Mouse (Mus musculus): ENCODE data around the gene Dock9.
"Not testable (repeated sequence)": the region's sequence is repeated elsewhere in the genome, so short reads cannot be mapped to it uniquely, and the experiment has no call there.

Gene Dock9

GRCm38 (mm10) chr14:121660167-121660894, 137.3 kb downstream of the Dock9 start:
- DNase-seq (ENCODE audit: low spot score), result no peak

GRCm38 (mm10) chr14:121659061-121659824, 138.4 kb downstream of the Dock9 start:
- DNase-seq (ENCODE audit: low spot score), result no peak

GRCm38 (mm10) chr14:121658537-121658936, 139.1 kb downstream of the Dock9 start:
- DNase-seq (ENCODE audit: low spot score), result no peak

- DNase-seq (ENCODE audit: low spot score), result no peak
Observed at GRCm38 (mm10) chr14:121657633-121658032, 140.0 kb downstream of the Dock9 start.

DNA sequence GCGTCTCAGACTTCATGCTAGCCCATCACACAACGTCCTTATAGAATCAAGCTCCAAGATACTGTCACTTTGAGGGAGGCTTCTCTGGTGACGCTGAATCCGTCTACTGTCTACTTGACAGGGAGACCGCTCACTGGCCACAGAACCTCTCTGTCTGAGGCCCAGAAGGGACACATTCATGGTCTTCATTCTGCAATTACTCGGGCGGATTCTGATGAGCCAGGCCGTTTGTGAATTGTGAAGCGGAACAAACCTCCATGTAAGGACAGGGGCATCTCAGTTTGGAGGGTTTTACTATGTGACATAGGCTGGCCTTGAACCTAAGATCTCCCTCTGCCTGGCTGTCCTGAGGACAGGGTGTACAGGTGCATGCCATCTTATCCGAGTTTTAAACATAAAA, 140.7 kb downstream of the Dock9 start:
- DNase-seq (ENCODE audit: low spot score), result no peak

- DNase-seq (ENCODE audit: low spot score), result no peak
Observed at GRCm38 (mm10) chr14:121654977-121655376, 142.7 kb downstream of the Dock9 start.

DNA sequence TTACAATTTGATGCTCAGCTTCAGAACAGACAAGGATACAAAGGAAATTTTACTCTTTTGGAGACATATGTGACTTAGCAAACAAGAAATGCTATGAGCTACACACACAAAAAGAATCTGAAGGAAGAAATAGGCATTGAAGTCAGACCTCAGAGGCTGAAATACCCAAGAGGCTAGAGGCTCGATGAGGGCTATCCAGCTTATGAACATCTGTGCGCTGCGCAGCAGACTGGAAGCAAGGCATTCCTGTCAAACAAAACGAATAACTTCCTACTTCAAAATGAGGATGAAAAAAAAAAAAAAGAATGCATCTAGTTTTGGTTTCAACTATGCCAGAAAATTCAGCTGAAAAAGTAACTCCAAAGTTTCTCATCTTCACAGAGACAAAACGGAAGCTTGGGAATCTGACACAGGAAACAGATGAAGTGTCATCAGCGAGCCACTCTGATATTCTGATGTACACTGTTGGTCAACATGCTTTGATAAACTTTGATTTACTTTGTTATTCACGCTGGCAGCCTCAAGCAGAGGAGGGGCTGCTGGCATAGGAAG, 143.1 kb downstream of the Dock9 start:
- no peak for DNase-seq (ENCODE audit: low spot score)

DNA sequence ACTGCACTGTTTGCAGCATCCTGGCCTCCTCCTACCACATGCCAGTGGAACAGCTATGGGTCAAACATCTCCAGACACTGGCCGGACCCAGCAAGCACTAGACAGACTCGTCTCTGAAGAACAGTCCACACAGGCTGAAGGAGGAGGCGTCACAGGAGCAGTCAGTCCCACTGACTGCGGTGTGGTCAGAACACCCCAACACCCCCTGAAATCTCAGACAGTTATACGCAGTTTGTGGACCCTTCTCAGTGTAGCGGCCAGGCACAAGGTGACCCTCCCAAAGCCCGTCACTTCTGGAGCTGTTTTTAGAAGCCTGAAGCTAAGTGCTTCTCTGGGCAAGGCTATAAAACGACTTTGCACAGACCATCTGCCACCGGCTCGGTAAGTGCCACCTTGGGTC, 143.9 kb downstream of the Dock9 start:
- DNase-seq (ENCODE audit: low spot score), result no peak

- no peak for DNase-seq (ENCODE audit: low spot score)
Observed at GRCm38 (mm10) chr14:121653241-121653640, 144.4 kb downstream of the Dock9 start.

GRCm38 (mm10) chr14:121648581-121649060, 149.0 kb downstream of the Dock9 start:
- DNase-seq (ENCODE audit: low spot score), result no peak

DNA sequence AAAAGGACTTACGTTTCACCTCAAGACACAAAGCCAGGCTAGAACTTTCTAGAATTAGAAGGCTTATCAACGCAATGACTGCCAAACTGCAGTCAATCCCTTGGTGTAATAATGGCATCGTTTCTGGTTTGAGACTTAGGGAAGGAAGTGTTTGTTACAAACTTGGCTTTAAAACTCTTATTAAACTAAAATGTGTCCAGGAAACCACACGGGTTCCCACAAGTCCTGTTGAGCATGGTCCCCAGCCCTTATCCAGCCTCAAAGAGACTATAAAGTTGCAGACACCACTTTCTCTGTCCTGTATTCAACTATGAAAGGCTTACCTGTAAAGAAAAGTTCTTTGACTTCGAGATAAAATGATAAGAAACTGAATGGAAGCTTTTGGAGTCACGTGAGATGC, 149.9 kb downstream of the Dock9 start:
- no peak for DNase-seq (ENCODE audit: low spot score)

- DNase-seq (ENCODE audit: low spot score), result no peak
Observed at GRCm38 (mm10) chr14:121646617-121647016, 151.0 kb downstream of the Dock9 start.

- DNase-seq (ENCODE audit: low spot score), result no peak
Observed at GRCm38 (mm10) chr14:121644302-121644701, 153.3 kb downstream of the Dock9 start.

GRCm38 (mm10) chr14:121641271-121641670, 156.4 kb downstream of the Dock9 start:
- DNase-seq (ENCODE audit: low spot score), result no peak

GRCm38 (mm10) chr14:121636935-121637510, 160.6 kb downstream of the Dock9 start:
- no peak for DNase-seq (ENCODE audit: low spot score)

DNA sequence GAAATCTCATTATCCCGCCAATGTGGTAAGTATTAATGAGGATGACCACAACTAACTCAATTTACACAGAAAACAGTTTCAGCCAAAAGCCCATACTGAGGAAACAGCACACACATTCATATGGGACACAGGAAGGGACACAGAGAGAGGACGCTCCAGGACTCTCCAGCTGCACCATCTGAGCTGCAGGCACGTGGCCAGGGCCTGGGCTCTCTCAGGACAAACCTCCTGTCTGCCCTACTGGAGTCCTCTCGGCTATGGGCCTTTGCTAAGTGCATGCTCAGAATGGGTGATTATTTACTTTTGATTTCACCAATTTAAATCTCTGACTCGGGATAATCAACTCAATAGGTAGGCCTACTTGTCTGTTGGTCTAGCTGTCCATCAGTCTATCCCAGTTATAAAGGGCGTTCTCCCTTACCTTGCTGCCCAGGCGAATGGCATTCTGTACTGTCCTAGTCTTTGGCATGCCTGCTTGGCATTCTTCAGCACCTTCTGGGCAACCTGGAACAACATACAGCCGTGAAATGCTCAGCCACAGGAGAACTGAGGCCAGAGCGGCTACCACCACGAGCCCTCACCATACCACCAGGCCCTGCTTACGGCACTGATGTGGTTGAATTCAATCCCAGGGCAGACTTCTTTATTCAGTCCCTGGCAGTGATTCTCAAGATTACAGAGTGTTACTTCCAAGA, 162.8 kb downstream of the Dock9 start:
- DNase-seq (ENCODE audit: low spot score), result no peak

- no peak for DNase-seq (ENCODE audit: low spot score)
Observed at GRCm38 (mm10) chr14:121634093-121634735, 163.4 kb downstream of the Dock9 start.

- no peak for DNase-seq (ENCODE audit: low spot score)
Observed at GRCm38 (mm10) chr14:121631934-121632333, 165.7 kb downstream of the Dock9 start.

GRCm38 (mm10) chr14:121626741-121627140, 170.9 kb downstream of the Dock9 start:
- no peak for DNase-seq (ENCODE audit: low spot score)

DNA sequence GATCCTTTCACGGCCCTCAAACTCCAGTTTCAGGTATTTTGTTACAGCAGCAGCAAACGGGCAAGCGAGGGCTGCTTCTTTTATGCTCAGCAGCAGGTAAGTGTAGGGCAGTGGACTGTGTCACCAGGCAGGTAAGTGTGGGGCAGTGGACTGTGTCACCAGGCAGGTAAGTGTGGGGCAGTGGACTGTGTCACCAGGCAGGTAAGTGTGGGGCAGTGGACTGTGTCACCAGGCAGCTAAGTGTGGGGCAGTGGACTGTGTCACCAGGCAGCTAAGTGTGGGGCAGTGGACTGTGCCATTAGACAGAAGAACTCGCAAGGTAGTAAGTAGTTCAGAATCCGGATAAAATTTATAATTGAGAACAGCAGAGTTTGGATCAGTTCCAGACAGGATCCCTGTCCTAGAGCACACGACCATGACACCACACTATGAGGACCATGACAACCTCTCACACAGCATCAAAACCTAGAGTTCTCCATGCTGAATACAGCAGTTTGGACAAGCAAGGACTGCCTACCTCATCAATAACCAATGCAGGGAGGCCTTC, 173.6 kb downstream of the Dock9 start:
- DNase-seq (ENCODE audit: low spot score), result not testable (repeated sequence)

DNA sequence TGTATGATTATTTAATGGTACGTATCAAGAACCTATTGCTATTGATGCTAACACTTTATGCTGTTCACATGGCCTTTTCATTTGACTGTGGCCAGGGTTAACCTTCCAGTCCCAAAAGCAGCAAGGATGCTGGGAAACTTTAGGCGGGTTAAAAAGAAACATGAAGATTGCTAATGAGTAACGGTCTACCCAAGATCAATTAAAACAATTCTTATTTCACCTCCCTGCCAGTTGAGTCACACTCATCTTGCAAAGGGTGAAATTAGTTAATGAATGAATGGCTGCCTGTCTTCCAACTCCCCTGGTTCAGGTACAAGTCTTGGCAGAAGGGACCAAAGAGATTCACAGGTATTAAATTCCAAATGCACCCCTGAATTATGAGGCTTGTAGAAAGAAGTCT, 175.8 kb downstream of the Dock9 start:
- no peak for DNase-seq (ENCODE audit: low spot score)
